13 mouse cellular contexts compared by ENCODE assay signal in genomic region chr9:51637131-51637920, GRCm38 (mm10).
DNase-seq lines count a peak whose midpoint lies in the region; ATAC-seq and TF ChIP-seq lines count a peak whose summit lies in the region.
"Had no signal": no experiment of that assay in that cellular context is flagged by ENCODE, and none has a peak within 500 bp of the region (broad histone marks: within the 10 kb centered on the region; RNA-seq: fewer than 3 reads in every experiment).

No protein-coding gene starts in this region.

- TF ChIP-seq CTCF in heart, adult 2 months (IDR thresholded peaks at IDR 0.05): no peak
- no peak for TF ChIP-seq CTCF in brain, embryonic 14.5 days (IDR thresholded peaks at IDR 0.05; ENCODE audit: borderline replicate concordance, extremely low read depth, insufficient read depth, insufficient read length)

- peak in 1 of 2 experiments; percentile 37 for DNase-seq in heart, adult 2 months
- DNase-seq in brain, embryonic 14.5 days (ENCODE audit: low read depth): peak; percentile 66
- peak; percentile 43 to 61 for DNase-seq in heart, adult 9 months (ENCODE audit: low spot score in 2 of 2)
- DNase-seq in spleen, postnatal 14 days (ENCODE audit: low spot score in 2 of 2): no peak
- no peak for DNase-seq in frontal cortex, postnatal 10 days (ENCODE audit: low spot score in 2 of 2)
- DNase-seq: cerebellum, adult 11 months; lung, postnatal 10 days had no signal

- no peaks in the 10 kb centered on the region for H3K79me2 ChIP-seq in heart, adult 2 months (replicated peaks; ENCODE audit: control insufficient read depth, insufficient read depth, low read length)

- peaks cover 4% of the 10 kb centered on the region; the same call in 1 of the 2 replicates for H3K4me1 ChIP-seq in heart, adult 2 months (ENCODE audit: control insufficient read depth, insufficient read depth, low read length)
- 0 out of 2 replicates have a peak, but pooled peaks cover 8% of the 10 kb centered on the region for H3K4me1 ChIP-seq in heart, embryonic 12.5 days (replicated peaks)
- peaks cover 17% of the 10 kb centered on the region for H3K4me1 ChIP-seq in hindbrain, embryonic 15.5 days (replicated peaks)
- H3K4me1 ChIP-seq: kidney, embryonic 15.5 days; liver, embryonic 12.5 days had no signal

- intact Hi-C loops in heart, adult 2 months (cut with DNase I): loop anchor here (10.0 kb wide), 1 partner anchor 127 kb away; the partner anchor contains the start of gene Arhgap20

- H3K27me3 ChIP-seq in heart, adult 2 months (ENCODE audit: control insufficient read depth, insufficient read depth, low read length): no peaks in the 10 kb centered on the region
- H3K27me3 ChIP-seq in heart, embryonic 12.5 days (replicated peaks): no peaks in the 10 kb centered on the region
- H3K27me3 ChIP-seq in hindbrain, embryonic 15.5 days: no peaks in the 10 kb centered on the region
- H3K27me3 ChIP-seq: kidney, embryonic 15.5 days; liver, embryonic 12.5 days had no signal

- H3K9ac ChIP-seq in heart, adult 2 months (ENCODE audit: low read depth, low read length): no peak overlapping the region
- no peak overlapping the region for H3K9ac ChIP-seq in heart, embryonic 12.5 days
- H3K9ac ChIP-seq in hindbrain, embryonic 15.5 days: no peak overlapping the region
- H3K9ac ChIP-seq: kidney, embryonic 15.5 days; liver, embryonic 12.5 days had no signal

- peak overlapping the region; percentile 81 for H3K27ac ChIP-seq in heart, adult 2 months
- no peak overlapping the region for H3K27ac ChIP-seq in heart, embryonic 12.5 days (ENCODE audit: poor library complexity, severe bottlenecking)
- peak overlapping the region; percentile 72 for H3K27ac ChIP-seq in hindbrain, embryonic 15.5 days (replicated peaks)
- H3K27ac ChIP-seq: kidney, embryonic 15.5 days; liver, embryonic 12.5 days had no signal

- H3K4me2 ChIP-seq in heart, embryonic 12.5 days: no peak overlapping the region
- no peak overlapping the region for H3K4me2 ChIP-seq in hindbrain, embryonic 15.5 days
- H3K4me2 ChIP-seq: kidney, embryonic 15.5 days; liver, embryonic 12.5 days had no signal

- peaks cover 7% of the 10 kb centered on the region for H3K36me3 ChIP-seq in heart, adult 2 months (ENCODE audit: control insufficient read depth, insufficient read depth, low read length)
- H3K36me3 ChIP-seq in heart, embryonic 12.5 days: no peaks in the 10 kb centered on the region
- no peaks in the 10 kb centered on the region for H3K36me3 ChIP-seq in hindbrain, embryonic 15.5 days
- H3K36me3 ChIP-seq: kidney, embryonic 15.5 days; liver, embryonic 12.5 days had no signal

- no peak for TF ChIP-seq POLR2A in heart, adult 2 months (IDR thresholded peaks at IDR 0.05; ENCODE audit: insufficient read depth, low read depth, low read length)
- TF ChIP-seq POLR2A in brain, embryonic 14.5 days (IDR thresholded peaks at IDR 0.05; ENCODE audit: borderline replicate concordance, extremely low read depth, insufficient read depth, insufficient read length, poor library complexity, severe bottlenecking): no peak

- ATAC-seq in heart, embryonic 12.5 days (ENCODE audit: insufficient number of reproducible peaks, low FRiP score): no peak
- ATAC-seq in hindbrain, embryonic 15.5 days (ENCODE audit: low FRiP score, low read depth): no peak
- ATAC-seq in megakaryocyte, adult 5-6 weeks (ENCODE audit: poor library complexity, severe bottlenecking): no peak
- ATAC-seq: CD4-positive, CD25-positive, alpha-beta regulatory T cell, adult 4 months; liver, embryonic 12.5 days had no signal

- WGBS in heart, adult 2 months: 39% methylated on average over 6 of the region's 6 CpGs
- 51% methylated on average over 6 of the region's 6 CpGs for WGBS in heart, embryonic 12.5 days
- WGBS in hindbrain, embryonic 15.5 days: 43% methylated on average over 6 of the region's 6 CpGs

- no peaks in the 10 kb centered on the region for H3K9me3 ChIP-seq in heart, embryonic 12.5 days (replicated peaks)
- H3K9me3 ChIP-seq in hindbrain, embryonic 15.5 days: no peaks in the 10 kb centered on the region
- H3K9me3 ChIP-seq: kidney, embryonic 15.5 days; liver, embryonic 12.5 days had no signal

- no peak overlapping the region for H3K4me3 ChIP-seq in heart, adult 2 months
- H3K4me3 ChIP-seq in heart, embryonic 12.5 days: no peak overlapping the region
- no peak overlapping the region for H3K4me3 ChIP-seq in hindbrain, embryonic 15.5 days
- H3K4me3 ChIP-seq: kidney, embryonic 15.5 days; liver, embryonic 12.5 days had no signal

- no peak for TF ChIP-seq EP300 in heart, adult 2 months (IDR thresholded peaks at IDR 0.05; ENCODE audit: insufficient read depth, low read depth, low read length)

Comparison
In these comparisons a context has a peak if more than half of its experiments do, and no peak if none do; other contexts are left out.
1. DNase-seq: peak in brain, embryonic 14.5 days (single experiment) and heart, adult 9 months (2 of 2); none in spleen, postnatal 14 days (0 of 2) and frontal cortex, postnatal 10 days (0 of 2).